Mouse (Mus musculus): ENCODE measurements at regions not wholly inside any gene's neighbourhood (a gene's known extent, or its start where the extent isn't known, plus 50 kb on each side); places are given as distances from the start of the nearest gene placed in this dataset.

DNA sequence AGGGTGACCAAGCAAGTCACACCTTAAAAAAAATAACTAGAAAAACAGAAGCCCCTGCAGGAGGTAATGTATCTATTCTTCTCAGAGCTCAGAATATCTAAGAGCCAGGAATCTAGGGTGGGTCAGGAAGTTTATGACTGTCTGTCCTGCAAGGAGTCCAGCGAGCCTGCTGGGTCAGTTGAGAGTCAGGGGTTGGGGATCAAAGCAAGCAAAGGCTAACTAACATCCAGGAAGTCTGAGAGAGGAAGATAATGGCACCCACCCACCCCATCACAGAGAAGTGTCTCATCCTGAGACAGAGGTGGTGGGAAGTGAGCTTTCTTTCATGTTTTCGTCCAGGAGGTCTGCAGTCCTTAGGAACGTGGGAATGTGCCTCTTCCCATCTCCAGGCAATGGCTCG, 116.4 kb upstream of the Slc44a1 start:
- H3K4me3 ChIP-seq (replicated peaks), result no peak overlapping the region
- H3K4me1 ChIP-seq (ENCODE audit: control insufficient read depth), result peaks cover 20% of the 10 kb centered on the region
- H3K36me3 ChIP-seq (ENCODE audit: control insufficient read depth), result no peaks in the 10 kb centered on the region
- no peaks in the 10 kb centered on the region for H3K27me3 ChIP-seq (ENCODE audit: control insufficient read depth)
- H3K9me3 ChIP-seq (ENCODE audit: control insufficient read depth, low read length), result no peaks in the 10 kb centered on the region
- no peak for TF ChIP-seq TAL1 (IDR thresholded peaks at IDR 0.05; ENCODE audit: low read length)
- TF ChIP-seq GATA1 (IDR thresholded peaks at IDR 0.05; ENCODE audit: low read length), result no peak

DNA sequence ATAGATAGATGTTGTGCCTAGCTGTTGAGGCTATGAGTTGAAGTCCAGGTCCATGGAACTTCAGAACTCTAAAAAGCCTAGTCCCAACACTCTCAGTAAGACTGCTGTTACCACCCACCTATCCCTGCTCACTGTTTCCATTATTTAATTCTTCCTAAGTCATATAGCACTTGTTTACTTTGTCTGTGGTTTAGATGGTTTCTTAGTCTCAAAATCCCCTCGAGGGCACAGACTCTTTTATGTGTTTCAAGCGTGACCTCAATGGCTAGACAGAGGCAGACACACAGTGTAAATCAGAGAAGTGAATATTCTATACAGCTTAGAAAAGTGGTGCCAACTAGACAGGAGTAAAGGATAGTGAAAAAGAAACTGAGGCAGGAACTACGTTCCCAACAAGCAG, 117.0 kb upstream of the Slc44a1 start:
- TF ChIP-seq TAL1 (IDR thresholded peaks at IDR 0.05; ENCODE audit: low read length), result no peak
- Histone ChIP-seq H3K27me3 (ENCODE audit: control insufficient read depth) (no peaks in the 10 kb centered on the region), H3K4me1 (ENCODE audit: control insufficient read depth) (peaks cover 20% of the 10 kb centered on the region), H3K36me3 (ENCODE audit: control insufficient read depth) (no peaks in the 10 kb centered on the region), H3K9me3 (ENCODE audit: control insufficient read depth, low read length) (no peaks in the 10 kb centered on the region), H3K4me3 (replicated peaks) (no peak overlapping the region)

GRCm38 (mm10) chr4:53322484-53322883, 117.7 kb upstream of the Slc44a1 start:
- H3K9me3 ChIP-seq (ENCODE audit: control insufficient read depth, low read length), result no peaks in the 10 kb centered on the region
- no peak overlapping the region for H3K4me3 ChIP-seq (replicated peaks)
- H3K27me3 ChIP-seq (ENCODE audit: control insufficient read depth), result no peaks in the 10 kb centered on the region
- H3K36me3 ChIP-seq (ENCODE audit: control insufficient read depth), result no peaks in the 10 kb centered on the region
- TF ChIP-seq GATA1 (IDR thresholded peaks at IDR 0.05; ENCODE audit: low read length), result no peak
- no peak for TF ChIP-seq TAL1 (IDR thresholded peaks at IDR 0.05; ENCODE audit: low read length)
- H3K4me1 ChIP-seq (ENCODE audit: control insufficient read depth), result peaks cover 20% of the 10 kb centered on the region

DNA sequence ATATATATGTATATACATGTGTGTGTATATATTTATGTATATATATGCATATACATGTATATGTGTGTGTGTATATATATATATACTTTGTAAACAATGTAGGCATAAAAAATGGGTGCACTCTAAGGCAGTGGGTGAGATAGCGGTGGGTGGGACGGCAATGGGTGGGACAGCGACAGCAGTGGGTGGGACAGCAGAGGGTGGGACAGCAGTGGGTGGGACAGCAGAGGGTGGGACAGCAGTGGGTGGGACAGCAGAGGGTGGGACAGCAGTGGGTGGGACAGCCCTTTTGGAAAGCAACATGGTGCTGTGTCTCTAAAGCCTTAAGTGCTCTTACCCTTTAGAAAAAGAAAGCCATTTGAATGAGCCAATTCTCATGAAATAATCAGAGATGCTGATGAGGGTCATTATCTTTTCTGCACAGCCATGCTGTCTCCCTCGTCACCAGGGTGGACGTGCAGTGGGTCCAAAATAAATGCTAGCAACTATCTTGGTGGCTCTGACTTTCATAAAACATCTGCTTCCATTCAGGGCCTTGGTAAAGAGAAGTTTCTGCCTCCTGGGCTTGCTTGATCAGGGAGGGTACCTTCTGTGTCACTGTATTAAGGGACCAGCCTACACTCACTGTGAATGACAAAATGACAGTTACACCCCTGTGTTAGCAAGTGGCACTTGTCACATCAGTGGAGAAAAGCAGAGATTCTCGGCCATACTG, 119.3 kb upstream of the Slc44a1 start:
- H3K36me3 ChIP-seq (ENCODE audit: control insufficient read depth), result no peaks in the 10 kb centered on the region
- H3K27me3 ChIP-seq (ENCODE audit: control insufficient read depth), result no peaks in the 10 kb centered on the region
- H3K4me1 ChIP-seq (ENCODE audit: control insufficient read depth), result peaks cover 20% of the 10 kb centered on the region
- no peak overlapping the region for H3K4me3 ChIP-seq (replicated peaks)
- TF ChIP-seq GATA1 (IDR thresholded peaks at IDR 0.05; ENCODE audit: low read length) (no peak), TAL1 (IDR thresholded peaks at IDR 0.05; ENCODE audit: low read length) (no peak)
- no peaks in the 10 kb centered on the region for H3K9me3 ChIP-seq (ENCODE audit: control insufficient read depth, low read length)

- no peak for TF ChIP-seq GATA1 (IDR thresholded peaks at IDR 0.05; ENCODE audit: low read length)
- TF ChIP-seq TAL1 (IDR thresholded peaks at IDR 0.05; ENCODE audit: low read length), result no peak
- H3K27me3 ChIP-seq (ENCODE audit: control insufficient read depth), result no peaks in the 10 kb centered on the region
- peaks cover 20% of the 10 kb centered on the region for H3K4me1 ChIP-seq (ENCODE audit: control insufficient read depth)
- no peaks in the 10 kb centered on the region for H3K36me3 ChIP-seq (ENCODE audit: control insufficient read depth)
- H3K4me3 ChIP-seq (replicated peaks), result no peak overlapping the region
- no peaks in the 10 kb centered on the region for H3K9me3 ChIP-seq (ENCODE audit: control insufficient read depth, low read length)
These were observed 121.2 kb upstream of the Slc44a1 start for GRCm38 (mm10) chr4:53319051-53319450.

- H3K36me3 ChIP-seq (ENCODE audit: control insufficient read depth), result no peaks in the 10 kb centered on the region
- no peak overlapping the region for H3K4me3 ChIP-seq (replicated peaks)
- H3K4me1 ChIP-seq (ENCODE audit: control insufficient read depth), result peaks cover 20% of the 10 kb centered on the region
- TF ChIP-seq TAL1 (IDR thresholded peaks at IDR 0.05; ENCODE audit: low read length), result no peak
- no peaks in the 10 kb centered on the region for H3K9me3 ChIP-seq (ENCODE audit: control insufficient read depth, low read length)
- H3K27me3 ChIP-seq (ENCODE audit: control insufficient read depth), result no peaks in the 10 kb centered on the region
These were observed 122.0 kb upstream of the Slc44a1 start for GRCm38 (mm10) chr4:53318181-53318580.

DNA sequence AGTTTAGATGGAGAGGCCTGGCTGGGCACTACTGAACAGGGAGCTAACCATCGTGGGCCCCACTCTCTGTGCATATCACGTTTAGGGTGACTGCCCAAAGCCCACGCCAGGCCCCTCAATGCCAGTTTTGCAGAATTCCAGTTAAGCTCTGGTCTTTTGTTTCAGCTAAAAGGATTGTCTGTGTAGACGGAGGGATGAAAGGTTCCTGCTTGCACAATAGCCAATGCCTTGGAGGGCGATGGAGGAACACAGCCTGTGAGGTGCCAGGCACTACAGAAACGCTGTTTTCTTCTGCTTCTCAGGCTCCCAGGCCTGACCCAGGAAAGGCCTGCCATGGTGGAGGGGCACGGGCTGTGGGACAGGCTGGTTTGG, 122.8 kb upstream of the Slc44a1 start:
- no peak overlapping the region for H3K4me3 ChIP-seq (replicated peaks)
- no peaks in the 10 kb centered on the region for H3K27me3 ChIP-seq (ENCODE audit: control insufficient read depth)
- H3K36me3 ChIP-seq (ENCODE audit: control insufficient read depth), result no peaks in the 10 kb centered on the region
- no peaks in the 10 kb centered on the region for H3K9me3 ChIP-seq (ENCODE audit: control insufficient read depth, low read length)
- TF ChIP-seq GATA1 (IDR thresholded peaks at IDR 0.05; ENCODE audit: low read length) (no peak), TAL1 (IDR thresholded peaks at IDR 0.05; ENCODE audit: low read length) (no peak)
- H3K4me1 ChIP-seq (ENCODE audit: control insufficient read depth), result peaks cover 14% of the 10 kb centered on the region

DNA sequence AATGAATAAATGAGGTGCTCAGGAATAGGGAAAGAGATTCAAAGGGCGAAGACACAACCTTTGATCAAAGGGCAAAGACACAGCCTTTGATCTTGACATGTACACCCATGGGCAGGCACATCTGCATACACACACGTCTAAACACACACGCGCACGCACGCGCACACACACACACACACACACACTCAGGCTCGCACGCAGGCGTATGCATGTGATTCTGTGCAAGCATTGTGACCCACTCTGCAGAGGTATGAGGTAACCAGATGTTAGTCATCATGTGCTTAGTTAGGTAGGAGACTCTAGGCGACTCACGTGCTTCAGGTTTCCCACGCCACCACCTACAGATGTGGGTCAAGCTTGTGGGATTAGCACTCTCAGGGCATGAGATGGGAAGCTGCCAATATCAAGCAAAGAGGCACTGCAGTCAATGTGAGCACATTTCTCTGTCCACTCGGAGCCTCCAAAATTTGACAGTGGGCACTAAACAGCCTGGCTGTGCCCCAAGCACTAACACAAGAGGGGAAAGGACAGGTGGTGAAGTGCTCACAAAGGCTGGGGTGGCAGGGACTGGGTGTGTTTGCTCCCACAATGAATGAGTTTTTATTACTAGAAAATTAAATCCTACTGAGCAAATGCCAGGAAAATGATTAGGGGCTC, 123.3 kb upstream of the Slc44a1 start:
- H3K4me1 ChIP-seq (ENCODE audit: control insufficient read depth), result peaks cover 13% of the 10 kb centered on the region
- H3K27me3 ChIP-seq (ENCODE audit: control insufficient read depth), result no peaks in the 10 kb centered on the region
- H3K36me3 ChIP-seq (ENCODE audit: control insufficient read depth), result no peaks in the 10 kb centered on the region
- no peaks in the 10 kb centered on the region for H3K9me3 ChIP-seq (ENCODE audit: control insufficient read depth, low read length)
- H3K4me3 ChIP-seq (replicated peaks), result no peak overlapping the region
- TF ChIP-seq GATA1 (IDR thresholded peaks at IDR 0.05; ENCODE audit: low read length), result no peak
- TF ChIP-seq TAL1 (IDR thresholded peaks at IDR 0.05; ENCODE audit: low read length), result no peak

- no peaks in the 10 kb centered on the region for H3K9me3 ChIP-seq (ENCODE audit: control insufficient read depth, low read length)
- no peaks in the 10 kb centered on the region for H3K27me3 ChIP-seq (ENCODE audit: control insufficient read depth)
- peaks cover 5% of the 10 kb centered on the region for H3K4me1 ChIP-seq (ENCODE audit: control insufficient read depth)
- H3K4me3 ChIP-seq (replicated peaks), result no peak overlapping the region
- H3K36me3 ChIP-seq (ENCODE audit: control insufficient read depth), result no peaks in the 10 kb centered on the region
- TF ChIP-seq GATA1 (IDR thresholded peaks at IDR 0.05; ENCODE audit: low read length) (no peak), TAL1 (IDR thresholded peaks at IDR 0.05; ENCODE audit: low read length) (no peak)
These were observed 124.1 kb upstream of the Slc44a1 start for GRCm38 (mm10) chr4:53315876-53316762.

Data from erythroblast, embryonic 14.5 days (primary cell).